Mouse (Mus musculus) liver, adult (tissue): ENCODE measurements around the gene Mon2.
A peak's percentile ranks its signal among the peaks of the same experiment; 100 is the strongest.

ENCODE experiments used
- GATA4 ChIP-seq: IDR thresholded peaks from 2 replicates; pipeline ENCODE4 v1.6.1; 2014; ENCODE audit warnings: mild to moderate bottlenecking, low read length; ENCODE audit not compliant: insufficient replicate concordance

The Mon2 gene

GRCm38 (mm10) chr10:122986320-122987225 is 89.7 kb downstream of the Mon2 start:
- no peak for TF ChIP-seq GATA4

- no peak for TF ChIP-seq GATA4
Measured at GRCm38 (mm10) chr10:122985515-122986319, 90.6 kb downstream of the Mon2 start.

GRCm38 (mm10) chr10:122985252-122985514 is 91.1 kb downstream of the Mon2 start:
- no peak for TF ChIP-seq GATA4

GRCm38 (mm10) chr10:122984531-122985251 is 91.6 kb downstream of the Mon2 start:
- no peak for TF ChIP-seq GATA4

- no peak; the same call in 1 of the 2 replicates for TF ChIP-seq GATA4
Measured at GRCm38 (mm10) chr10:122983579-122984530, 92.5 kb downstream of the Mon2 start.

GRCm38 (mm10) chr10:122982909-122983578 is 93.3 kb downstream of the Mon2 start:
- peak; percentile 13; the same call in 1 of the 2 replicates for TF ChIP-seq GATA4

- TF ChIP-seq GATA4, result no peak
Measured at GRCm38 (mm10) chr10:122980123-122980522, 96.2 kb downstream of the Mon2 start.

GRCm38 (mm10) chr10:122979356-122979755 is 96.9 kb downstream of the Mon2 start:
- TF ChIP-seq GATA4, result no peak

- TF ChIP-seq GATA4, result no peak
Measured at GRCm38 (mm10) chr10:122976038-122976437, 100.3 kb downstream of the Mon2 start.

GRCm38 (mm10) chr10:122973241-122973640 is 103.1 kb downstream of the Mon2 start:
- no peak for TF ChIP-seq GATA4

GRCm38 (mm10) chr10:122970188-122970587 is 106.1 kb downstream of the Mon2 start:
- TF ChIP-seq GATA4, result no peak

- TF ChIP-seq GATA4, result no peak
Measured at GRCm38 (mm10) chr10:122966421-122966820, 109.9 kb downstream of the Mon2 start.

- TF ChIP-seq GATA4, result no peak
Measured at GRCm38 (mm10) chr10:122964241-122964636, 112.1 kb downstream of the Mon2 start.

- no peak for TF ChIP-seq GATA4
Measured at GRCm38 (mm10) chr10:122963463-122964240, 112.7 kb downstream of the Mon2 start.

GRCm38 (mm10) chr10:122962651-122963050 is 113.7 kb downstream of the Mon2 start:
- no peak for TF ChIP-seq GATA4
